Mouse (Mus musculus) limb, embryonic 12.5 days (tissue): ENCODE results near the gene Ctdsp1. TPM values are rescaled to one million over a fixed set of nuclear protein-coding genes. Genes with fewer than 3 reads are reported as not detected.

ENCODE experiments used
- ATAC-seq: fragments of 200-750 bp; cut with Nextera tagmentation; 2 replicates; pipeline ENCODE4 v1.8.0; 2017; ENCODE audit warnings: low read depth, moderate TSS enrichment; ENCODE audit not compliant: insufficient number of reproducible peaks, insufficient read depth, low FRiP score, low TSS enrichment
- H3K27ac ChIP-seq: fragments of 300-500 bp; sonication (generic); 2 replicates; pipeline ENCODE4 v1.5.1; 2016; ENCODE audit warnings: mild to moderate bottlenecking, moderate library complexity
- H3K27me3 ChIP-seq: fragments of 300-500 bp; sonication (generic); 2 replicates; pipeline ENCODE4 v1.6.1; 2016; ENCODE audit warnings: mild to moderate bottlenecking, moderate library complexity
- H3K36me3 ChIP-seq: fragments of 300-500 bp; sonication (generic); 2 replicates; pipeline ENCODE4 v1.6.1; 2016; ENCODE audit warnings: mild to moderate bottlenecking, moderate library complexity
- H3K4me1 ChIP-seq: fragments of 300-500 bp; sonication (generic); replicated peaks from 2 replicates; pipeline ENCODE4 v1.6.1; 2016
- H3K4me2 ChIP-seq: fragments of 300-500 bp; sonication (generic); 2 replicates; pipeline ENCODE4 v1.6.1; 2016; ENCODE audit warnings: mild to moderate bottlenecking, moderate library complexity
- H3K4me3 ChIP-seq: fragments of 300-500 bp; sonication (generic); replicated peaks from 2 replicates; pipeline ENCODE4 v1.5.1; 2016; ENCODE audit warnings: mild to moderate bottlenecking
- H3K9ac ChIP-seq: fragments of 300-500 bp; sonication (generic); replicated peaks from 2 replicates; pipeline ENCODE4 v1.6.1; 2016; ENCODE audit warnings: mild to moderate bottlenecking, moderate library complexity
- H3K9me3 ChIP-seq: fragments of 300-500 bp; sonication (generic); 2 replicates; pipeline ENCODE4 v1.6.1; 2016; ENCODE audit warnings: mild to moderate bottlenecking, moderate library complexity
- WGBS: fragments of 180-500 bp; shearing (Covaris S2); methylation state at CpG from one replicate; pipeline ENCODE4 v1.1.7; 2016; 5-methylcytosine and 5-hydroxymethylcytosine counted together
- polyA plus RNA-seq: library from polyadenylated mRNA; unstranded; fragments of >200 nt; fragmentation: Nextera tagmentation; extraction: Ambion mirVana; gene quantifications from 2 replicates; pipeline ENCODE4 v1.2.1, GENCODE M21; 2016

Gene Ctdsp1
- 75.3 and 78.5 TPM in 2 replicates for polyA plus RNA-seq

DNA sequence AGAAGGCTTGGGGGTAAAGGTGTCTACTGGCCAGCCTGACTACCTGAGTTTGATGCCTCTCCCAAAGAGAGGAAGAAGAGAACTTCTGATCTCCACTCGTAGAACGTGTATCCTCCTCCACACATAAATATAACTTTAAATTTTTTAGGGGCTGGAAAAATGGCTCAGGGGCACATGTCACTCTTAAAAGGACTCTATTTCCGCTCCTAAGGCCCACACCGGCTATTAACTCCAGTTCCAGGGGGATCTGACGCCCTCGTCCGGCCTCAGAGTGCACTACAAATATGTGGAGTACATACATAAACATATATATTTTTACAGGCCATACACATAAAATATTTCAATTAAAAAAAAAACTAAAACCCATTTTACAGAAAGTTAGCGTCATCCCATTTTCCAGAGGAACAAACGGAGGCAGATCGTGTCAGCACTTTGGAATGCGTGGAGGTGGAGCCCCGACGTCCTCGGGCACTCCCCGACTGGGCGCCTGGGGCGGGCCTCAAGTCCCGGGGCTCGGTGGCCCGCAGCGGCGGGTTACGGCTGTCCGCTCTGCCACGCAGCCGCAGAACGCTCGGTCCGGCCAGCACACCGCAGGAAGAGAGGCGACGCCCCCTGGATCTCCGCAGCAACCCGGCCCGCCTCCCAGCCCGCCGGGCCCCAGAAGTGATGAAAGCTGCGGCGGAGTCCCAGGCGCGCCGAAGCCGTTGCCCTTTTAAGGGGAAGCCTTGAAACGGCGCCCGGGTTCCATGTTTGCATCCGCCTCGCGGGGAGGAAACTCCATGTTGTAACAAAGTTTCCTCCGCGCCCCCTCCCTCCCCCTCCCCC lies at the start of gene Ctdsp1:
Gene Ctdsp1 (plus strand): TSS at position 586 of the 825 bp plus-strand sequence.
- peaks cover 42% of the 10 kb centered on the region for H3K4me1 ChIP-seq
- H3K9ac ChIP-seq = peak within 1 kb of the TSS; percentile 97
- H3K36me3 ChIP-seq = peaks cover 29% of the 10 kb centered on the region
- H3K9me3 ChIP-seq = no peaks in the 10 kb centered on the region
- WGBS = 2% methylated on average over 50 of the region's 51 CpGs
- H3K27me3 ChIP-seq = no peaks in the 10 kb centered on the region
- ATAC-seq = peak; percentile 50
- peak within 1 kb of the TSS; percentile 99 for H3K4me2 ChIP-seq
- H3K27ac ChIP-seq = peak within 1 kb of the TSS; percentile 98
- peak within 1 kb of the TSS; percentile 94 for H3K4me3 ChIP-seq

DNA sequence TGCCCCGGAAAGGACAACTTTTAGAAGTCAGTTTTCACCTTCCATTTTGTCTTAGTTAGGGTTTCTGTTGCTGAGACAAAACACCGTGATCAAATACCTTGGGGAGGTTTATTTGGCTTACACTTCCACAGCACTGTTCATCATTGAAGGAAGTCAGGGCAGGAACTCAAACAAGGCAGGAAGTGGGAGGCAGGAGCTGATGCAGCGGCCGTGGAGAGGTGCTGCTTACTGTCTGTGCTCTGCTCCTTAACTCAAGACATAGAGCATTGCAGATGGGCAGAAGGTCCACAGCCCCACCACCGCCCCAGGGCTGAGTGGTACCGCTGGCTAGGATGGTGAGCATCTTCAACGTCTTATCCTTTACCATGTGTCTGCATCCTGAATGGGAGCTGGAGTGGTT lies 49.4 kb upstream of the Ctdsp1 start:
- Histone ChIP-seq H3K27me3 (no peaks in the 10 kb centered on the region), H3K27ac (no peak overlapping the region), H3K4me1 (peaks cover 11% of the 10 kb centered on the region), H3K9ac (no peak overlapping the region), H3K4me3 (no peak overlapping the region), H3K36me3 (no peaks in the 10 kb centered on the region), H3K9me3 (no peaks in the 10 kb centered on the region), H3K4me2 (no peak overlapping the region)
- ATAC-seq = no peak
- WGBS = 91% methylated on average over 7 of the region's 7 CpGs

DNA sequence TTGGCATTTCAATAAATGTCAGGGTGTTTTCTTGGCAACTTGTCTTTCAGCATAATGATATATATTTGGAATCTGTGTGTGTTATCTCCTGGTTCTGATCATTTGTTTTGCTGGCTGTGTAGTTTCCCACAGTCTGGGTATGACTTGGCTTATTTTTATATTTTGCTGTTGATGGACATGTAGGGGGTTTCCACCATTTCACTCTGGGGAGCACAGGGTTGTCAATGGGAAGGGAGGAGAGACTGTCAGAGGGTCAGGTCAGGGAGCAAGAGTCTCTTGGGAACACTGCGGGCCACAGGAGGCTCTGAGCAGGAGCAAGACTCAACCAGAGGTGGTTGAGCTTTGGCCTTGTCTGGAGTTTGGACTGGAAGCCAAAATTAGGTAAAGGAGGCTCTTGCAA lies 49.0 kb upstream of the Ctdsp1 start:
- ATAC-seq = no peak
- 94% methylated on average over 1 of the region's 1 CpGs for WGBS
- Histone ChIP-seq H3K27ac (no peak overlapping the region), H3K4me3 (no peak overlapping the region), H3K4me2 (no peak overlapping the region), H3K9me3 (no peaks in the 10 kb centered on the region), H3K4me1 (peaks cover 11% of the 10 kb centered on the region), H3K9ac (no peak overlapping the region), H3K27me3 (no peaks in the 10 kb centered on the region), H3K36me3 (peaks cover 4% of the 10 kb centered on the region; the same call in 1 of the 2 replicates)

DNA sequence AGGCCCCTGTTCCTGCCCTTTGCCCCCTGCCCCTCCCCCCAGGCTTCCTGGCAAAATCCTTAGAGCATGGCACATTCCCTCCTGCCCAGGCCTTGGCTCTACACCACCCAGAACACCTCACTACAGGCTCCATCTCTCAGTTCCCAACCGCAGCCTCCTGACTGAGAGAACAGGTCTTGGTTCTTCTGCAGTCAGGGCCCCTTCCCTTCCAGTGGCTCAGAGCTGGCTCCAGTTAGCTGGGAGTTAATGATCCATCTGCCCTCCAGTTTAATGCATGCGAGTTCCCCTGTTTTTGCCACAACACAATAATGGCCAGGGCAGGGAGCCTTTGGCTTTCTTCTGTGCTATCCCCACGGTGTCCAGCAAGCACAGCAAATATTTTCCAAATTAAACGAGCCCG lies 48.1 kb upstream of the Ctdsp1 start:
- Histone ChIP-seq H3K36me3 (peaks cover 8% of the 10 kb centered on the region; the same call in 1 of the 2 replicates), H3K4me2 (no peak overlapping the region), H3K4me3 (no peak overlapping the region), H3K9ac (no peak overlapping the region), H3K27me3 (no peaks in the 10 kb centered on the region), H3K9me3 (no peaks in the 10 kb centered on the region), H3K4me1 (peaks cover 9% of the 10 kb centered on the region), H3K27ac (peak overlapping the region; percentile 50; the same call in 1 of the 2 replicates)
- WGBS = 69% methylated on average over 5 of the region's 5 CpGs
- ATAC-seq = no peak

DNA sequence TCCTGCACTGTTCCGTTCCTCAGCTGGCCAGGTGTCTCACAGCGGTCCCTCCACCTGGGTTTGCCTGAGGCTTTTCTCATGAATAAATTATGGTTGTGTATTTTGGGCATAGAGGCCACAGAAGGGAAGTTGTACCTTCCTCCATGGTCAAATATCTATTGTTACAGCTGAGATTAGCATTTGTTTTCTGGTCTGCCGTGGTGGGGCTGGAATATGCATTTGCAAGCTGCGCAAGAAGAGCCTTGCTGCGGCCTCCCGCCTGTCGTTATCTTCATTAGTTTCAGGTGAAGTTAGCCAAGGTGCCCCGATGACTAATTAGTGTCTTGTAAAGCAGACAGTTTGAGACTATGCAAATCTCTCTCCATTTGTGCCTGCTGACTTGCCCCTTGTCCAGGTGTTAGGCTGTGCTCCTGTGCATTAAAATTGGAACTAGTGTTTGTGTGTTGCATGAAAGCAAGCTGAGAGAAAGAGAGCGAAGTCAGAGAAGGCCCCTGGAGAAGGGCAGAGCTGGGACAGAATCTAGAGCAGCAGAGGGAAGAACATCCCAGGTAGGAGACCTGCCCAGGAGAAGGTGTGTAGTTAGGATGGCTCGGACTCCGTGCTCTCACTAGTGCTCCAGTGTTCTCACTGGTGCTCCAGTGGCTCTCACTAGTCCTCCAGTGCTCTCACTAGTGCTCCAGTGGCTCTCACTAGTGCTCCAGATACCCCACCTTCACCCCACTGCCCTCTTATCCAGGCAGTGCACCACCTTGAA lies 47.0 kb upstream of the Ctdsp1 start:
- WGBS = 78% methylated on average over 11 of the region's 11 CpGs
- no peak overlapping the region for H3K27ac ChIP-seq
- H3K36me3 ChIP-seq = peaks cover 17% of the 10 kb centered on the region
- no peaks in the 10 kb centered on the region for H3K27me3 ChIP-seq
- peaks cover 4% of the 10 kb centered on the region for H3K4me1 ChIP-seq
- H3K4me2 ChIP-seq = no peak overlapping the region
- H3K4me3 ChIP-seq = no peak overlapping the region
- H3K9me3 ChIP-seq = no peaks in the 10 kb centered on the region
- no peak for ATAC-seq
- H3K9ac ChIP-seq = no peak overlapping the region

DNA sequence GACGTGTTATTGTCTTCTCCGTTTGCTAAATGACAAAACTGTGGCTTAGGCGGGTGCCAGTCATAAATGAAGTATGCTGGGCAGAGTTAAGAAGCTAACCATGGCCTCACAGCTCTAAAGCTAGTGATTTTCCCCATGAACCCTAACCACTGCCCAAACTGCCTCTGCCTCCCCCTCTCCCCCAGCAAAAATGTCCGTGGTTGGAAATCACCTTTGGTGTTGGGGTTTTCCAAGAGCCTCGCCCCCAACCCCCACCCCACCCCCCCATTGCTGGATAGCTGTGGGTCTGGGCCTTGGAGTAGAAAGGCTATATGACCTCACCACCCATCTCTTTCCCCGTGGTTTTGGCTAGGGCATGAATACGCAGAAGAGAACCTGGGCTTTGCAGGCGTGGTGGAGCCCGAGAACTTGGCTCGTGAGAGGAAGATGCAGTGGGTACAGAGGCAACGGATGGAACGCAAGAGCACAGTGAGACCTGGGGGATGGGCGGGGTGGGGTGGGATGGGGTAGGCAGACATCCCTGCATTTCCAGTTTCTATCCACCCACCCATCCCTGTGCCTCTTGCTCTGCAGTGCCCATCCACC lies 40.0 kb upstream of the Ctdsp1 start:
- H3K4me3 ChIP-seq = no peak overlapping the region
- H3K9ac ChIP-seq = no peak overlapping the region
- no peaks in the 10 kb centered on the region for H3K9me3 ChIP-seq
- peaks cover 61% of the 10 kb centered on the region for H3K36me3 ChIP-seq
- no peaks in the 10 kb centered on the region for H3K27me3 ChIP-seq
- 90% methylated on average over 13 of the region's 13 CpGs for WGBS
- no peaks in the 10 kb centered on the region for H3K4me1 ChIP-seq
- no peak for ATAC-seq
- no peak overlapping the region for H3K4me2 ChIP-seq
- H3K27ac ChIP-seq = no peak overlapping the region

DNA sequence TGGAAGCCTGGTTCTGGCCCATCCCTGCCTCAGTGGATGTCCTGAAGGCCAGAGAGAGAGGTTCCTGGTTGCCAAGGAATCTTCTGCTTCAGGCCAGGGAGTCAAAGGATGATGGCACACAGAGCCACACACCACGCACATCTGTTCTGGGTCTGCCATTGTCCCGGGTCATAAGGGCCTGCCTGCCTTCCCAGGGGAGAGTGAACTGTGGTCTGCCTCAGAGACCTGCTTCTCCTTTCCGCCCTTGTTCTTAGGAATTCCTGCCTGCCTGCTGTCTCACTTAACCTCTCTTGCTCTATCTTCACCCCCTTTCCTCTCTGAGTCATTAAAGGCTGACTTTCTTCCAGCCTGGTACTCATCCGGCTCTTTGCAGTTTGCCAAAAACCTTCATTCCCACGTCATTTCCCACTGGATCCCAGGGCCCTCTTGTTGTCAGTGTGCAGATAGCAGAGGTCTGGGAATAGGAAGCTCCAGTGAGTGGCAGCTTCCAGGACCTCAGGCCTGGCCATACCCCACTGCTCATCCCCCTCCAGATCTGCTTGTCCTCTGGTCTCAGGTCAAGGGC lies 38.7 kb upstream of the Ctdsp1 start:
- Histone ChIP-seq H3K4me3 (no peak overlapping the region), H3K9me3 (no peaks in the 10 kb centered on the region), H3K4me1 (no peaks in the 10 kb centered on the region), H3K27me3 (no peaks in the 10 kb centered on the region), H3K27ac (no peak overlapping the region), H3K4me2 (no peak overlapping the region), H3K36me3 (peaks cover 54% of the 10 kb centered on the region), H3K9ac (no peak overlapping the region)
- 76% methylated on average over 5 of the region's 5 CpGs for WGBS
- ATAC-seq = no peak

DNA sequence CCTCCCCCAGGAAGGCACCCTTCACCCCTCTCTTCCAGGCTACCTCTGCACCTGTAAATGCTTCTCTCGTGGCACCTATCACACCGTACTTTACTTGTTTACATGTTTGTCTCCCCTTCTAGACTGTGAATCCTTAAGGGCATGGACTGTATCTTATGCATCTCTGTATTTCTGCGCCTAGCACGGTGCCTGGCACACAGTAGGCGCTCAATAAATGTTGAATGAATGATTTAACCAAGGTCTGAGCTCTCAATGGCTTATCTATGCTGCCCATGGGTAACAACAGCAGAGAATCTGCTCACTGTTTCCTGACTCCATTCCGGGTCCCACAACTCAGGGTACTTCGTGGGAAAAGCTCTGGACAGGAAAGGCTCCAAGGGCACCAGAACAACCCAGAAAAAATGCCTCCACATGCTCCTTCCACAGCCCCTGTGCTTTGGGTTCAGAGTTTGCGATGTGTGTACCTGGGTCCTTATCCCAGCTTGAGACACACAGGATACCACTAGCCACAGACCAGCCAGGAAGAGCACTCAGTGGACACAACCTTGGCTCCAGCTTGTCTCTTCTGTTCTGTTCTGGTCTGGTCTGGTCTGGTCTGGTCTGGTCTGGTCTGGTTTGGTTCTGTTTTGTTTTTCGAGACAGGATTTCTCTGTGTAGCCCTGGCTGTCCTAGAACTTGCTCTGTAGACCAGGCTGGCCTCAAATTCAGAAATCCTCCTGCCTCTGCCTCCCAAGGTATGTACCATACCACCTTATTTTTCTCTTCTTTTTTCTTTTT lies 37.7 kb upstream of the Ctdsp1 start:
- Histone ChIP-seq H3K9ac (no peak overlapping the region), H3K27me3 (no peaks in the 10 kb centered on the region), H3K27ac (no peak overlapping the region), H3K4me1 (no peaks in the 10 kb centered on the region), H3K4me2 (no peak overlapping the region), H3K36me3 (peaks cover 50% of the 10 kb centered on the region), H3K9me3 (no peaks in the 10 kb centered on the region), H3K4me3 (no peak overlapping the region)
- no peak for ATAC-seq
- 94% methylated on average over 9 of the region's 9 CpGs for WGBS

DNA sequence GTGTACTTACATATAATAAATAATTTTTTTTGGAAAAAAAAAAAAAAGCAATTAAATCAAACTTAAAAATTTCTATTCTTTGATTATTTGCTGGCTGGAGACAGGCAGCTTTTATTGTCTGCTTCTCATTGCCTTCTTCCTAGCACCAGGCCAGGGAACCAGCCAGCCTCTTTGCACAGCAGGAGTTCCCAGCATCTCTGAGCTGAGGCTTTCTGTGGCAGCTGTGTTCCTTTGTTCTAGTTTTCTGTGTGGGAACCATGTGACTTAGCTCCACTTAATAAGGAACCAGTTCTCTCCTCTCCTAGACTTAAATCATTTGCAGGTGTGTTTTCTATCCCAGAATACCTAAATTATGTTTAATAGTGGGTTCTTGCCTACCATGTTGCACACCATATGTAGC lies 33.8 kb upstream of the Ctdsp1 start:
- H3K4me3 ChIP-seq = no peak overlapping the region
- ATAC-seq = no peak
- H3K27me3 ChIP-seq = no peaks in the 10 kb centered on the region
- H3K9me3 ChIP-seq = no peaks in the 10 kb centered on the region
- no peak overlapping the region for H3K4me2 ChIP-seq
- H3K36me3 ChIP-seq = peaks cover 14% of the 10 kb centered on the region
- H3K4me1 ChIP-seq = peaks cover 9% of the 10 kb centered on the region
- H3K9ac ChIP-seq = no peak overlapping the region
- H3K27ac ChIP-seq = no peak overlapping the region

DNA sequence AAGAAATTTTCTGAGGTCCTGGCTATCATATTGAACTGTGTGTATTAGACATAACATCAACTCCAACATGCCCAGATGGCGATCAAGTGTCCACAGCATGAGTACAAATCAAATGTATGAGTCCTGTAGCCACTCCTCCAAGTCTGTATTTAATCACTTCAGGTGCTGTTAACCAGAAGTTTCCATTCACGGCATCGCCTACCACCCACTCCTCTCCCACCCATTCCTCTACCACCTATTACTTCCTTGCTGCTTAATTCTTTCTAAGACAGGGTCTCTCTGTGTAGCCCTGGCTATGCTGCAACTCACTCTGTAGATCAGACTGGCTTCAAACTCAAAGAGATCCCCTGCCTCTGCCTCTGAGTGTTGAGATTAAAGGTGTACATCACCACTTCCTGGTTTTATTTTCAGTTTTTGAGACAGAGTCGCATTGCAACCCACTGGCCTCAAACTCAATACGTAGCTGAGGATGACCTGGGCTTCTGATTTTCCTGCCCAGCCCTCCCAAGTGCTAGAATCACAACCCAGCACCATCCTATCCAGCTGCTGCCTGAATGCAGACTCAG lies 31.3 kb upstream of the Ctdsp1 start:
- Histone ChIP-seq H3K9ac (no peak overlapping the region), H3K9me3 (no peaks in the 10 kb centered on the region), H3K36me3 (no peaks in the 10 kb centered on the region), H3K4me1 (peaks cover 16% of the 10 kb centered on the region), H3K27ac (peak overlapping the region; percentile 50; the same call in 1 of the 2 replicates), H3K27me3 (no peaks in the 10 kb centered on the region), H3K4me2 (no peak overlapping the region), H3K4me3 (no peak overlapping the region)
- 75% methylated on average over 5 of the region's 5 CpGs for WGBS
- ATAC-seq = no peak
